Mouse (Mus musculus): ENCODE results near the gene Kcnk2.

The Kcnk2 gene

DNA sequence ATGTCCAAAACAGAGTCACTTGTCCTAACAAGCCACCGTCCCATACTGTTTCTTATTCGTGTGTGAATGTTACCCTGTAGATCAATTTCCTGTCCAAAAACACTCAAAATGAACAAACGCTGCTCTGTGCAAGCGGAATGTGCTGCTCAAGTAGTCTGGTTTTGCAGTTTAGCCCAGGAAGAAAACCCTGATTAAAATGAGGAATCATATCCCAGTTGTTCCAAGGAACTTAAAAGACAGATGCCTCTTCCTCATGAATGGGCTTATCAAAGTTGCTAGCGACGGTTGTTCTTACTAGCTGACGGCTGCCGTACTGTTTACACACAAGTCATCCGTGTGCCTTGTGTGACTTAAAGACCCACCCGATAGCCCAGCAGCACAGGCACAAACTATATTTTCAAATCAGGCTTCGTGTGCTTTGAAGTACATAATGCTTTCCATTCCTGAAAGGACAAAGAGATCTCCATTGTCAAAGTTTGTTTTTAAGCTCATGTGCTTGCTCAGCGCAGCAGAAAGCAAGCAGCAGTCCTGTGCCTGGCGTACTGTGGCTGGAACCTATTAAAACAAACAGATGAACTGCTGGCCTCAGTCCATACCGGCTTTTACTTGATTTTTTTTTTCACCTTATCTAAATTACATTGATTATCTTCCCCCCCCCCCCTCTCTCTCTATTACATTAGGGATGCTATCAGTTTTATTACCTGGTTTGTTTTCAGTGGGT, at the start of gene Kcnk2:
Gene Kcnk2, minus strand, starts transcription at position 51 of the 721 bp plus-strand sequence.
- DNase-seq = no peak

DNA sequence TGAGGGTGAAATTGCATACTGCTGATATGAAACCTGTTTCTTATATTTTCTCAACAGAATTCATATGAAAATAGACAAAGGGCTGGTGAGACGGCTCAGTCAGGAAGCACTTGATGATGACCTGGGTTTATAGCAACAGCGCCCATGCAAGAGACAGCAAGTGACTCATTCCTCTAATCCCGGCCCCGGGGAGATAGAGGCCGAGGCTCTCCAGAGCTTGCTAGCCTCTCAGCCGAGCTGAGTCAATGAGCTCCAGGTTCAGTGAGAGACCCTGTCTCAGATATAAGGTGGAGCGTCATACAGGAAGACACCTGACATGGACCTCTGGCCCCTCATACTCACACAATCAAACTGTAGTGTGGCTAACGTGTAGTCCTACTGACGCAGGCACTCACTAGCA, 38.7 kb upstream of the Kcnk2 start:
- DNase-seq = no peak

DNA sequence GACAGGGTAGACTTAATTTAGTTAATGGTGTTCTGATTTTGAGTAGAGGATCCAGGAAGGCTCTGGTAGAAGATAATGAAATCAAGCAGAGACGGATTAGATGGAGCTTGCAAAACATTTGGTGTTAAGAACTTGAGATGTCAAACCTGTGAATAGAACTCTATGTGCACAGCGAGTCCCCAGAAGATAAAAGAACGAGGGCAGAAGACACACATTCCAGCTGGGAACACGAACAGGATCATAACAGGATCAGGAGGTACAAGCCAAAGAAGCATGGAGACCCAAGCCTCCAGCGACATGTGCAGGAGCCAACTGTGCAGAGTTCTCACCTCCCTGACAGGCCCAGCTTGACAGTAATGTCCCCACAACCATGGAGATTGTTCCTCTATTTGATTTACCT, 35.1 kb upstream of the Kcnk2 start:
- no peak for DNase-seq

DNA sequence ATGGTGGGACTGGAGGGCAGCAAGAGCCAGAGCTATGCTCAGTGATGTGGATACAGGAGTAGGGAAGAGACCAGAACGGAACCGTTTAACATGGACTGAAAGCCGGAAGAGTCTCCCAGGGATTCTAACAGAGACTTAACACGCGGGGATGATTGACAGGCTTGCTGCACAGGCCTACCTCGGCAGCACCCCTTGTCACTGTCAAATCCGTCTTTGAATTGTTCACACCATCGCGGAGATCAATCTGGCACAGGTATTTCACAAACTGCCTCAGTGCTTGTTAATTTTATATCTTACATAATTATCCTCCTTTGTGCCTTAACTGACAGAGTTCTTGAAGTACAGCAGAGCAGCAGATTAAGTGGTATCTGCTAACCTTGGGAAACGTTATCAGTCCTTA, 33.4 kb upstream of the Kcnk2 start:
- no peak for DNase-seq

DNA sequence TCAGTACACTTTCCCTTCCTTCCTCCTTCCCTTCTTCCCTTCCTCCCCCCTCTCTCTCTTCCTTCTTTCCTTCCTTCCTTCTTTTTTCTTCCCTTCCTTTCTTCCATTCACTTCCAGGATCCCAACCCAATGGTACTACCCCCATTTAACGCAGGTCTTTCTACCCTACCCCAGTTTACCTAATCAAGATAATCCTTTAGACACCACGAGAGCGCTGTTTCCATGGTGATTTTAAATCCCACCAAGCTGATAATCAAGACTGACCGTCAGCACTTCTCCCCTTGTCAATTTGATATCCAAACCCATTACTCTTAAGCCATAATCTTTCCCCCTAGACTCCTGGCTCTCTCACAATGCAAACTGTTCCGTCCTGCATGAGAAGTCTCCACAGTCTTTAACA, 29.4 kb upstream of the Kcnk2 start:
- DNase-seq = no peak

GRCm38 (mm10) chr1:189430534-189430933, 28.5 kb upstream of the Kcnk2 start:
- no peak for DNase-seq

DNA sequence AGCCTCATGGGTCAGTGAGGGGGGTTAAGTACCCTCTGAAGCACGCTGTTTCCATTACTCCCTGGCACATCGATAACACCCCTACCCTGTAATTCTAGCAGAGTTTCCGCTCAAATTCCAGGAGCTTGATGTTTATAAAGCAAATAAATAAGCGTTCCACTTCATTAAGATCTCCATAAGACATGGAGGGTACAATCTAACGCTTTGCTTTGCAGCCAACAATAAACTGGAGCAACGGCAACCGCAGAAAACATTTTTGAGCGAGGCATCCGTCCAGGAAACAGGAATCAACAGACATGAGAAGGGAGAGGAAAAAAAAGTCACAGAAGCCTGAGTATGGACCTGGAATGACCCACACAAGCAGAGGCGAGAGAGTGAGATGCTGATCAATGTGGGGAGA, 27.5 kb upstream of the Kcnk2 start:
- DNase-seq = no peak

DNA sequence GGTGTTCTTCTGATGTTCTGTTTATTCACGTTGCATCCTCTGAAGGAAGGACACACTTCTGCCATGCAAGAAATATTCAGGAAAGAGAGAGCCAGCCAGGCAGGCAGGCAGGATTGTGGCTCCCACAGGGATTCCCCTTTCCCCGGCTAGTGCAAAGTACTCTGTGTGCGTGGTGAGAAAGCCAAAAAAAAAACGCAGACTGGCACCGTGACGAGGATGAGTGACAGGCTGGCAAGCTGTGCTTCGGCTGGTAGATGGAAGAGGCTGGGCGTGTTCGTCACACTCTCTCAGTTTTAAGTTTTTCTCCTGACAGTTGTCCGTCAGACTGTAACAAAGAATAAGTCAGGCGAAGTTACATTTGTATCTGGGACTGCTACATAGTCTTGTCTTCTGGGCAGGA, 24.2 kb upstream of the Kcnk2 start:
- DNase-seq = no peak

DNA sequence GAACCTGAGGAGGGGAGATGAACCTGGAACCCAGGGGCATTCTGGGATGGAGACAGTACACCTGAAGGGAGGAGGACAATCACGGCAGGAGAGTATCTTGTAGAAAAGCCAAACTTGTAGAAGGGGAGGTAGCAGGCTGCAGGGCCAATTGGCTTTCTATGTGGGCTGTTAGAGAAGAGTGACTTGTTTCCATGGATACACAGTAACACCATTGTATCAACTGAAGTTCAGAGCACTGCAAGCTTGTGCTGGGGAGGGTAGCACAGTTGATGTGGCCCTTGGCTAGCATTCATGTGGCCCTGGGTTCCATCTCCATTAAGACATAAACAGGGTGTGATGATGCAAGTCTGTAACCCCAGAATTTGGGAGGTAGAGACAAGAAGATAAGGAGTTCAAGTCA, 17.8 kb upstream of the Kcnk2 start:
- DNase-seq = no peak

- DNase-seq = no peak
Measured at GRCm38 (mm10) chr1:189409906-189410305, 7.8 kb upstream of the Kcnk2 start.

- DNase-seq = no peak
Measured at GRCm38 (mm10) chr1:189405221-189405620, 3.1 kb upstream of the Kcnk2 start.

GRCm38 (mm10) chr1:189403546-189403945, 1.5 kb upstream of the Kcnk2 start:
- DNase-seq = no peak

DNA sequence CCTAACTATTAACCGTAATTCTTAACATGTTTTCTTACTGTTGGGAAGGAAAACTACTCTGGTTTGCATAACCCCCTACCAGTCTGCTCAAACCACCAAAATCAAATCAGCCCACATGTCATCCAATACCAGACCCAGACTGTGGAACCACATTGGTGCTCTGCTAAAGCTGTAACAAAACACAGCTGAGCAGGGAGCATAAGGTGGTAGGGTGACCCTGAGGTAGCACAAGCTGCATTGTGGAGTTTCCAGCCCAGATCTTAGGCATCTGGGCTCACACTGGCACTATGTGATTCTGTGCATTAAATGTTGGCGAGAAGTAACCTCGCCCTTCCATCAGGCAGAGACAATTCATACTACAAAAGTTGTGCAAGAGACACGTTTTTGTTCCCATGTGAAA, 1.1 kb upstream of the Kcnk2 start:
- no peak for DNase-seq

- DNase-seq = no peak
Measured at GRCm38 (mm10) chr1:189386848-189387247, 15.2 kb downstream of the Kcnk2 start.

DNA sequence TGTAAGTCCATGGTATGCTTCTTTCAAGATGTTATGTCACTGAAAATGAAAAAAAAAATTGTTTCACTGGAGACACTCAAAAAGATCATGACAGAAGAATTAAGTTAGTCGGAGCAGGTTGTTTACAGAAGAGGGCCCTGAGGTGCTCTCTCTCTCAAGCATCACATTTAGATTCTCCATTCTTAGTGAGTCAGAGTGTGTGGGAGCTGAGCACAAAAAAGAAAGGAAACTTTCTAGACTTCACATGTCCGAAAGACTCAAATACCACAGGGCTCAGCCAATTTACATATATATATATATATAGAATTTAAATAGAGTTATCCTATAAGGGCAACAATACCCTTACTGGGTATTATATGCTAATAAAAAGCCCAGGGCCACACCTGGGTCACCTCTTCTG, 15.9 kb downstream of the Kcnk2 start:
- DNase-seq = no peak

GRCm38 (mm10) chr1:189367722-189368121, 34.4 kb downstream of the Kcnk2 start:
- DNase-seq = no peak

DNA sequence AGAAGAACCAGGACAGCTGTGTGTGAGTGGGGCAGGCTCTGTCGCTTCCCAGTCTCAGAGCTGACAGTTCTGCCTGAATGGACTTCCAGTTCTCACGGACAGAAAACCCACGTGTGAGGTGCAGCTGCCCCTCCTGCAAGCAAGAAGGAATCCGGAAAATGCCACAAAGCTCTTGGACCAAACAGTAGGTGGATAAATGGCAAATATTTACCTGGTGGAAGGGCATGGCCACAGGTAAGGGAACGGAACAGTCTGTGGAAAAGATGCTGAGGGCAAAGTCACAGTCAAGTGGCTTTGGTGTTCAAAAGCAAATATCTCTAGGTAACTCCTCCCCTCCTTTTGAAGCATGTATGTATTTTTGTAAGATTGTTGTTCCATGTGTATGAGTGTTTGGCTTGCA, 37.9 kb downstream of the Kcnk2 start:
- no peak for DNase-seq

GRCm38 (mm10) chr1:189362579-189362978, 39.5 kb downstream of the Kcnk2 start:
- DNase-seq = no peak

DNA sequence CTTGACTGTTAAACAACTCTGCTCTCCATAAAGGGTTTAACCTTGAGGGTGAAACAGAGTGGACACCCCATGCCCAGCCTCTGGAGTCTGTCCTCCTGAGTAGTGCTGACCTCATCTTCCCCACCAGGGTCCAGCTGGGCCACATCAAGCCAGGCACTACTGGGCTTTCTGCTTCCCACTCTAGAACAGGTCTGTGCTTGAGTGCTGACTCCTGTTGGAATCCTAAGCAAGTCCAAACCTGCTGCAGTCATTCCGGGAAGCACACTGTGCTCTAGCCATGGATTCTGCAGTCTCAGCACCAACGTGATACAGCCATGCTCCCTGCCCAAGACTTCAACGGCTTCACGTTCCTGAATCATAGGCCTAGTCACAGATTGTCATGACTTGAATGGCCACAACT, 42.4 kb downstream of the Kcnk2 start:
- DNase-seq = no peak

DNA sequence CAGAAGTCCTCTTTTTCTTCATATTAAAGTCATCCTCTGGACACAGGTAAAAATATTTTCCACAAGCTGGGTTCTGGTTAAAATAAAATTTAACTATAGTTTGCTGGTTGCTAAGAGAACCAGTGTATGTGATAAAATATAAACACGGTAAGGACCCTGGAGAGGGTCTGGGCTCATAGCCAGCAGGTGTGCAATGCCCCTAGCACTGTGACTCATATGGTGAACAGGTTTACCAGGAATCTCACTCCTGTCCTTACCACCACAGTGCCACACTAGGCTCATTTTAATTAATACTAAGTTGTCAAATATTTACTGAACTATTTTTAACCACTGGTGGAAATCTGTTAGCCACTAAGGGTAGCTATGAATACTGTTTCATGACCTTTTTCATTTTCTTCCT, 48.2 kb downstream of the Kcnk2 start:
- no peak for DNase-seq

GRCm38 (mm10) chr1:189351804-189352203, 50.3 kb downstream of the Kcnk2 start:
- no peak for DNase-seq

DNA sequence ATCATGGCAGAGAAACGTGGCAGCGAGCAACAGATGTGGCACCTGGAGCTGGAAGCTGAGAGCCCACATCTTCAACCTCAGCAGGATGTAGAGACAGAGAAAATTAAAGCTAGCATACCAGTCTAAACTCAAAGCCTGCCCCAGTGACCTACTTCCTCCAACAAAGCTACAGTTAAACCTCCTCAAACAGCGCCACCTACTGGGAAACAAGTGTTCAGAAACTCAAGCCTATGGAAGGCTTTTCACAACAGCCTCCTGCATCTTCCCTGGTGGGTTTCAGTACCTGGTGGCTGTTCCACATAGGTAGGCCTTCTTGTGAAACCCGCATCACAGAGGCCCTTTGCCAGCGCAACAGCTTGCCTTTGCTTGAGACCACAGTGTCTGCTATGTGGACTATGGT, 52.9 kb downstream of the Kcnk2 start:
- DNase-seq = peak; percentile 3

GRCm38 (mm10) chr1:189345166-189345565, 56.9 kb downstream of the Kcnk2 start:
- DNase-seq = no peak

DNA sequence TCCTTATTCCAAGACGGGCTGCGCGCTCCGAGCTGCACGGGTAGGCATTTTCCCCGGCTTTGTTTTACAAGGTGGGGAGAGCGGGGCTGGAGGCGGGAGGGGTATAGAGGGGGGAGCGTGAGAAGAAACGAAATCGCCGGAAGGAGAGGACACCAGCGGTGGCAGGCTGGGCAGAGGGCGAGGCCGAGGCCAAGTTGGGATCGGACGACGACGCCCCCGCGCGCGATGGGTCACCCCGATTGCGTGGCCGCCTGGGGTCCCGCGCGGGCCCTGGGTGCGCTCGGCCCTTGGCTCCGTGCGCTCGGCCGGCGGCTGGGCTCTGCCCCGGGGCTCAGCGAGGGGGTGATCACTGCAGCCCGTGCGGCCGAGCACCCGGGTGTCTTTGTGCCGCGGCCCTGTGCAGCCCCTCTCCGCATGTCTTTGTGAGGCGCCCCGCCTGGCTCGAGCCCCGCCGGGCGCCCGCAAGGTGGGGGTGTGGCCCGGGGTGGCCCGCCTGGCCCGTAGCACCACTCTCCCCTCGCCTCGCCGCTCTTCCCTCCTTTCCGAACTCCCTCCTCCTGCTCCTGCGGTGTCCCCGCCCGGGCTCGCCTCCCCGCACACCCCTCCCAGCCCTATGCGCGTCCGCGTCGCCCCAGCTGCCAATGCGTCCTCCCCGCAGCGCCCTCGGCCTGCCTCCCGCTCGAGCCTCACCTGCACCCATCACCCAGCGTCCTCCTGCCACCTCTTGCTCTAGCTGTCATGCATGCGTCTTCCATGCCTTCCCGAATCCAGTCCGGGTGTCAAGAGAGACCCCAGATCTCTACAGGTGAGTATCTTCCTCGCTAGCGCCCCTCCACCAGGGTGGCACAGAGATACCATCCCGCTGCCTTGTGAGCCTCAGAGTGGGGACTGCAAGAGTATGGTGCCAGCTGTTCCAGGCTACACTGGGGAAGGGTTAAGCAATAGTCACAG, 58.5 kb downstream of the Kcnk2 start:
- peak; percentile 1 to 2 for DNase-seq

Measured in B cell, adult 2 months (primary cell).